17 mouse cellular contexts compared by ENCODE assay signal in the genomic region with DNA sequence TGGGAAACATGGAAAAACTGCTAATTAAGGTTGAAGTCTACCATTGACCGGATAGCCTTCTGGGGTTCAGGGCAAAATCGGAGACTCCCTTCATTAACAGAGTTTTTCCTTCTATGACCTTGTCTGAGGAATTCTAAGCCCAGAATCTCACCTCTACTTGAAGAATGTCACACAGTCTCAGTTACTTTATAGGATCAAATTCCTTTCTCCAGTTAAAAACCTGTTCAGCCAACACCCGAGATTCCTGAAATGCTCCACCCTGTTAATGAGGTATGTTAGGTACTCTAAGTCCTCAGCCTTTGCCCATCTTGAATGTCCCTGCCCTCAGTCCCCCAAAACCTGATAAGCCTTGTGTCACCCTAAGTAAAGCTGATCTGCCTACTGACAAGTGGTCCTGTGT. TPM values are rescaled to one million over a fixed set of nuclear protein-coding genes. Genes with fewer than 3 reads are reported as not detected.
DNase-seq lines count a peak whose midpoint lies in the region; ATAC-seq and TF ChIP-seq lines count a peak whose summit lies in the region.
"Had no signal": no experiment of that assay in that cellular context is flagged by ENCODE, and none has a peak within 500 bp of the region (broad histone marks: within the 10 kb centered on the region; RNA-seq: fewer than 3 reads in every experiment).

No protein-coding gene starts in this region.

- no peaks in the 10 kb centered on the region for H3K27me3 ChIP-seq in neural tube, embryonic 13.5 days
- H3K27me3 ChIP-seq in forebrain, embryonic 16.5 days (replicated peaks; ENCODE audit: control insufficient read depth, insufficient read depth, low read length) = no peaks in the 10 kb centered on the region
- H3K27me3 ChIP-seq in hindbrain, postnatal 0 days (ENCODE audit: insufficient read depth, low read length) = no peaks in the 10 kb centered on the region
- H3K27me3 ChIP-seq: heart, embryonic 13.5 days; limb, embryonic 12.5 days had no signal

- TF ChIP-seq CTCF in hindbrain, postnatal 0 days (IDR thresholded peaks at IDR 0.05; ENCODE audit: low read depth) = no peak

- H3K4me2 ChIP-seq in neural tube, embryonic 13.5 days = no peak overlapping the region
- no peak overlapping the region for H3K4me2 ChIP-seq in forebrain, embryonic 16.5 days (ENCODE audit: low read length)
- no peak overlapping the region for H3K4me2 ChIP-seq in hindbrain, postnatal 0 days (ENCODE audit: low read depth, low read length)
- H3K4me2 ChIP-seq: heart, embryonic 13.5 days; limb, embryonic 12.5 days; liver, embryonic 15.5 days had no signal

- H3K27ac ChIP-seq in neural tube, embryonic 13.5 days (replicated peaks) = peak overlapping the region; percentile 47
- H3K27ac ChIP-seq in forebrain, embryonic 16.5 days (ENCODE audit: low read length) = peak overlapping the region; percentile 65
- peak overlapping the region; percentile 20; the same call in 1 of the 2 replicates for H3K27ac ChIP-seq in hindbrain, postnatal 0 days
- H3K27ac ChIP-seq: heart, embryonic 13.5 days; limb, embryonic 12.5 days; liver, embryonic 15.5 days; stomach, postnatal 0 days had no signal

- no peak overlapping the region for H3K9ac ChIP-seq in neural tube, embryonic 13.5 days
- no peak overlapping the region for H3K9ac ChIP-seq in forebrain, embryonic 16.5 days (replicated peaks; ENCODE audit: low read depth, low read length)
- no peak overlapping the region for H3K9ac ChIP-seq in hindbrain, postnatal 0 days (replicated peaks; ENCODE audit: low read length)
- H3K9ac ChIP-seq: heart, embryonic 13.5 days; limb, embryonic 12.5 days; liver, embryonic 15.5 days had no signal

- H3K4me3 ChIP-seq in neural tube, embryonic 13.5 days = no peak overlapping the region
- no peak overlapping the region for H3K4me3 ChIP-seq in forebrain, embryonic 16.5 days (replicated peaks; ENCODE audit: low read length)
- H3K4me3 ChIP-seq in hindbrain, postnatal 0 days (ENCODE audit: low read length) = no peak overlapping the region
- H3K4me3 ChIP-seq: heart, embryonic 13.5 days; limb, embryonic 12.5 days; liver, embryonic 15.5 days had no signal

- peaks cover 34% of the 10 kb centered on the region for H3K4me1 ChIP-seq in neural tube, embryonic 13.5 days (replicated peaks)
- peaks cover 30% of the 10 kb centered on the region for H3K4me1 ChIP-seq in forebrain, embryonic 16.5 days (replicated peaks; ENCODE audit: control insufficient read depth, insufficient read depth, low read length)
- H3K4me1 ChIP-seq in hindbrain, postnatal 0 days (ENCODE audit: insufficient read depth, low read length) = peaks cover 16% of the 10 kb centered on the region; the same call in 1 of the 2 replicates
- H3K4me1 ChIP-seq: liver, embryonic 15.5 days had no signal

- 97% methylated on average over 3 of the region's 3 CpGs for WGBS in neural tube, embryonic 13.5 days
- WGBS in forebrain, embryonic 16.5 days = 90% methylated on average over 3 of the region's 3 CpGs
- WGBS in hindbrain, postnatal 0 days = 95% methylated on average over 3 of the region's 3 CpGs

- H3K9me3 ChIP-seq in neural tube, embryonic 13.5 days = no peaks in the 10 kb centered on the region
- H3K9me3 ChIP-seq in forebrain, embryonic 16.5 days (ENCODE audit: control insufficient read depth, low read length) = no peaks in the 10 kb centered on the region
- H3K9me3 ChIP-seq in hindbrain, postnatal 0 days (ENCODE audit: low read length) = no peaks in the 10 kb centered on the region
- H3K9me3 ChIP-seq: heart, embryonic 13.5 days; limb, embryonic 12.5 days; liver, embryonic 15.5 days had no signal

- DNase-seq in neural tube, embryonic 10.5 days (ENCODE audit: extremely low spot score, low spot score) = no peak
- no peak for DNase-seq in hindbrain, postnatal 0 days (ENCODE audit: low spot score)
- no peak for DNase-seq in right cerebral cortex, postnatal 10 days (ENCODE audit: low spot score in 2 of 2)
- no peak for DNase-seq in adrenal gland, postnatal 10 days
- DNase-seq in layer of hippocampus, postnatal 14 days (ENCODE audit: low spot score in 2 of 2) = no peak
- DNase-seq: adrenal gland, postnatal 36 days; cerebellum, postnatal 10 days; kidney, adult 2 months; kidney, postnatal 25 days; lung, postnatal 36 days; spleen, adult 18-20 months had no signal

- ATAC-seq in neural tube, embryonic 13.5 days (ENCODE audit: low read depth) = no peak
- ATAC-seq in forebrain, embryonic 16.5 days = no peak
- ATAC-seq in hindbrain, postnatal 0 days = no peak

- H3K36me3 ChIP-seq in neural tube, embryonic 13.5 days = no peaks in the 10 kb centered on the region
- H3K36me3 ChIP-seq in forebrain, embryonic 16.5 days (ENCODE audit: control insufficient read depth, insufficient read depth) = no peaks in the 10 kb centered on the region
- no peaks in the 10 kb centered on the region for H3K36me3 ChIP-seq in hindbrain, postnatal 0 days (ENCODE audit: insufficient read depth, low read length)
- H3K36me3 ChIP-seq: heart, embryonic 13.5 days; limb, embryonic 12.5 days; liver, embryonic 15.5 days had no signal

RNA-seq across cellular contexts. Expression of a gene that starts 11.0 kb away (rescaled TPM):
- polyA plus RNA-seq in neural tube, embryonic 13.5 days (2015; fragmentation: Nextera tagmentation; extraction: Ambion mirVana) = 299 and 332 TPM in 2 replicates
- polyA plus RNA-seq in forebrain, embryonic 16.5 days (2015; fragmentation: Nextera tagmentation; extraction: Ambion mirVana) = 491 and 498 TPM in 2 replicates
- total RNA-seq in hindbrain, postnatal 0 days (2014; rRNA removed) = 208 and 218 TPM in 2 replicates
- polyA plus RNA-seq in hindbrain, postnatal 0 days (2015; fragmentation: Nextera tagmentation; extraction: Ambion mirVana) = 229 and 265 TPM in 2 replicates
- 10 to 100 TPM; 43.5 to 55.8 TPM for total RNA-seq in adrenal gland, postnatal 10 days (2021)
- 100 to 1,000 TPM; 384 to 437 TPM for total RNA-seq in layer of hippocampus, postnatal 14 days (2021)
